Mouse (Mus musculus) limb, embryonic 11.5 days (tissue): Measurements from ENCODE around the gene Wfdc6a. TPM values are rescaled to one million over a fixed set of nuclear protein-coding genes. Genes with fewer than 3 reads are reported as not detected.
A peak's percentile ranks its signal among the peaks of the same experiment; 100 is the strongest.

Source experiments
- ATAC-seq: fragments of 200-750 bp; cut with Nextera tagmentation; 2 replicates; pipeline ENCODE4 v1.8.0; 2017; ENCODE audit warnings: low read depth; ENCODE audit not compliant: insufficient number of reproducible peaks, low FRiP score, low TSS enrichment
- DNase-seq: peaks from one replicate; pipeline ENCODE4 v3.0.0-alpha.2; 2015; ENCODE audit warnings: low spot score
- H3K27ac ChIP-seq: fragments of 300-500 bp; sonication (generic); replicated peaks from 2 replicates; pipeline ENCODE4 v1.5.1; 2014; ENCODE audit warnings: low read depth, mild to moderate bottlenecking, low read length
- H3K27me3 ChIP-seq: fragments of 300-500 bp; sonication (generic); 2 replicates; pipeline ENCODE4 v1.6.1; 2014; ENCODE audit warnings: mild to moderate bottlenecking, low read length, mixed read lengths; ENCODE audit not compliant: control insufficient read depth, insufficient read depth
- H3K36me3 ChIP-seq: fragments of 300-500 bp; sonication (generic); 2 replicates; pipeline ENCODE4 v1.6.1; 2014; ENCODE audit warnings: mild to moderate bottlenecking, low read length, moderate library complexity, mixed read lengths; ENCODE audit not compliant: control insufficient read depth, insufficient read depth
- H3K4me1 ChIP-seq: fragments of 300-500 bp; sonication (generic); 2 replicates; pipeline ENCODE4 v1.6.1; 2014; ENCODE audit warnings: low read length, mixed read lengths; ENCODE audit not compliant: control insufficient read depth, insufficient read depth
- H3K4me2 ChIP-seq: fragments of 300-500 bp; sonication (generic); 2 replicates; pipeline ENCODE4 v1.6.1; 2014; ENCODE audit warnings: low read depth, mild to moderate bottlenecking, moderate library complexity; ENCODE audit not compliant: severe bottlenecking
- H3K4me3 ChIP-seq: fragments of 300-500 bp; sonication (generic); 2 replicates; pipeline ENCODE4 v1.5.1; 2014; ENCODE audit warnings: low read depth, low read length
- H3K9ac ChIP-seq: fragments of 300-500 bp; sonication (generic); 2 replicates; pipeline ENCODE4 v1.6.1; 2014; ENCODE audit warnings: mild to moderate bottlenecking, low read length
- H3K9me3 ChIP-seq: fragments of 300-500 bp; sonication (generic); 2 replicates; pipeline ENCODE4 v1.6.1; 2016; ENCODE audit warnings: low read length; ENCODE audit not compliant: control insufficient read depth
- WGBS: fragments of 180-500 bp; shearing (Covaris S2); extraction: QIAGEN DNeasy Blood & Tissue Kit; methylation state at CpG from one replicate; pipeline ENCODE4 v1.1.7; 2014; 5-methylcytosine and 5-hydroxymethylcytosine counted together
- polyA plus RNA-seq: library from polyadenylated mRNA; unstranded; fragments of >200 nt; fragmentation: Nextera tagmentation; extraction: Ambion mirVana; gene quantifications from 2 replicates; pipeline ENCODE4 v1.2.1, GENCODE M21; 2014

The Wfdc6a gene
- polyA plus RNA-seq, 1 experiment from 2014 or later, result not detected

DNA sequence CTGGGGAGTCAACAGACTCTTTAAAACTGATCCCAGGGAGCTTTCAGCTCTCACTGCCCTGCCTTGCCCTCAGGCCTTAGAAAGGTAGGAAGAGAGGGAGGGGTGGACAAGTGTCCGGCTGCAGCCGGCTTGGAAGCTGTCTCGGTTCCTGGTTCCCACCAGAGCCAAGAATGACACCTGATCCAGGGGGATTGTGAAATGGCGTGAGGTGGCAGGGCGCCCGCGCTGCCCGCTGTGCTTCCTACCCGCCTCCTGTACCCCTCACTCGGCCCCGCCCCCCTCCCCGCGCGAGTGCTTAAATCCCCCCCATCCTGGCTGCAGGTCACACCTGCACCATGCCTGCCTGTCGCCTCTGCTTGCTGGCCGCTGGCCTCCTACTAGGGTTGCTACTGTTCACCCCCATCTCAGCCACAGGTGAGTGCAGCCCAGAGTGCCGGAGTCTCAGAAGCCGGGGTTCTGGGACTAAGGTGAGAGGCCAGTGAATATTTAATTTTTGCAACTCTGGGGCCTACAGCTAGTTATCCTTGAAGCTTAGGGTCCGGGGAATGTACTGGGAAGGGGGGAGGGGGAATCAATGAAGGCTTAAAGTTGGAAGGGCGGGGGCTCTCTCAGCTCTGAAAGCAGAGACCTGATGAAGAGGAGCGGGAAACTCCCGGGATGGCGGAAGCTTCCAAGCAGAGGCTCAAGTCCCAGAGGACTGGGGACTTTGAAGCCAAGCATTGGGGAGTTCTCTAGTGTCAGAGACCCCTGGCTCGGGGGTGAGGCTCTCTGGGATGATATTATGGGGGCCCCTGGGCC, 22.7 kb downstream of the Wfdc6a start, which contains the start of gene Wfdc2:
Wfdc2 (plus strand) TSS at position 23 of the 798 bp plus-strand sequence.
- peak; percentile 41 for ATAC-seq
- Histone ChIP-seq H3K27me3 (no peaks in the 10 kb centered on the region), H3K9ac (peak within 1 kb of the TSS; percentile 59), H3K36me3 (no peaks in the 10 kb centered on the region), H3K4me3 (peak within 1 kb of the TSS; percentile 36), H3K4me2 (peak within 1 kb of the TSS; percentile 65), H3K9me3 (no peaks in the 10 kb centered on the region), H3K27ac (peak within 1 kb of the TSS; percentile 3; the same call in 1 of the 2 replicates), H3K4me1 (peaks cover 17% of the 10 kb centered on the region)
- 1% methylated on average over 24 of the region's 24 CpGs for WGBS
- peak; percentile 47 for DNase-seq

- ATAC-seq, result no peak
Observed at GRCm38 (mm10) chr2:164560106-164560505, 25.1 kb downstream of the Wfdc6a start.

GRCm38 (mm10) chr2:164558991-164559645, 26.1 kb downstream of the Wfdc6a start:
- no peak for DNase-seq

More at GRCm38 (mm10) chr2:164560106-164560505, 25.1 kb downstream of the Wfdc6a start:
- no peaks in the 10 kb centered on the region for H3K9me3 ChIP-seq
- 90% methylated on average over 8 of the region's 8 CpGs for WGBS
- no peaks in the 10 kb centered on the region for H3K36me3 ChIP-seq
- H3K4me1 ChIP-seq, result peaks cover 17% of the 10 kb centered on the region
- no peak overlapping the region for H3K9ac ChIP-seq
- DNase-seq, result no peak
- no peak overlapping the region for H3K4me2 ChIP-seq
- no peaks in the 10 kb centered on the region for H3K27me3 ChIP-seq
- H3K4me3 ChIP-seq, result no peak overlapping the region
- H3K27ac ChIP-seq, result no peak overlapping the region

DNA sequence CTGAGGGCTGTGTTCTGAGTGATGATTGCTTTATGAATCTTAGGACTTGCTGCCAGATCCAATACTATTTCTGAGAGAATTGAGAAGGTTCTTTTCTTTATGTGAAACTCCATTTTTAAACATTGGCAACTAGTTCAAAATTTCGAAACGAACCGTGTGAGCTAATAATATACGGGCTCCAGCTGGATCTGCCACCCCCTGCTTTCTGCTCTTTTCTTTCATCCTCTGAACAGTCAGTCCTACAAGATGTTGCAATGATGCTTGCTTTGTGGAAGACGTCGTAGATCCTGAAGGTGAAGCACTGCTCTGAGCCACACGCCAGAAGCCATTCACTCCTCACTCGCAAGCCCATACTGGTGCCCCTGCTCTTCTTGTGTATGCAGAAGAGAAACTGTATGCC, 26.8 kb downstream of the Wfdc6a start:
- no peak for DNase-seq
- H3K4me2 ChIP-seq, result no peak overlapping the region
- no peak overlapping the region for H3K4me3 ChIP-seq
- ATAC-seq, result no peak
- H3K27ac ChIP-seq, result no peak overlapping the region
- no peak overlapping the region for H3K9ac ChIP-seq
- H3K27me3 ChIP-seq, result no peaks in the 10 kb centered on the region
- H3K4me1 ChIP-seq, result peaks cover 9% of the 10 kb centered on the region
- H3K9me3 ChIP-seq, result no peaks in the 10 kb centered on the region
- H3K36me3 ChIP-seq, result no peaks in the 10 kb centered on the region
- 81% methylated on average over 8 of the region's 8 CpGs for WGBS

More at GRCm38 (mm10) chr2:164558991-164559645, 26.1 kb downstream of the Wfdc6a start:
- 0 out of 2 replicates have a peak overlapping the region, but pooled peaks have one; percentile 14 for H3K9ac ChIP-seq
- H3K4me2 ChIP-seq, result no peak overlapping the region
- H3K27me3 ChIP-seq, result no peaks in the 10 kb centered on the region
- no peaks in the 10 kb centered on the region for H3K36me3 ChIP-seq
- no peak for ATAC-seq
- H3K4me1 ChIP-seq, result peaks cover 11% of the 10 kb centered on the region
- no peaks in the 10 kb centered on the region for H3K9me3 ChIP-seq
- no peak overlapping the region for H3K27ac ChIP-seq
- H3K4me3 ChIP-seq, result no peak overlapping the region
- WGBS, result 41% methylated on average over 16 of the region's 16 CpGs

DNA sequence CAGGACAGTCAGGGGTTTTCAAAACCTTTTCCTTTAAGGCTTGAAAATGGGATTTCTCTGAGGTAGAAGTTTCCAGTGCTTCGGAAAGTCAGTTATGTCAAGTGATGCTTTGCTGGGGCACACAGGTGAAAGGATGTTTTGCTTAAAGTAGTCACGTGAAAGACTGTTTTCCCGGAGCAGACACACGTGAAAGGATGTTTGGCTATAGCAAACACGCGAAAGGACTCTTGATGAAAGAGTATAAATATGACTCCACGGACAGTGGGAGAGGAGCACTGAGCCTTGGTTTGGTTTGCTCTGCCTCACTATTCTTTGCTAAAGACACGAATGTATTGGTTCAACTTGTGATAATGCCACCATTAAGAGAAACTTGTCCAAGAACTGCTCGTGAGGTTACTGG, 33.7 kb downstream of the Wfdc6a start:
- DNase-seq, result no peak
- Histone ChIP-seq H3K9me3 (no peaks in the 10 kb centered on the region), H3K4me3 (no peak overlapping the region), H3K9ac (no peak overlapping the region), H3K27me3 (no peaks in the 10 kb centered on the region), H3K36me3 (no peaks in the 10 kb centered on the region), H3K27ac (no peak overlapping the region), H3K4me1 (0 out of 2 replicates have a peak, but pooled peaks cover 3% of the 10 kb centered on the region), H3K4me2 (no peak overlapping the region)
- ATAC-seq, result no peak
- WGBS, result 89% methylated on average over 9 of the region's 9 CpGs

- Histone ChIP-seq H3K4me3 (no peak overlapping the region), H3K27ac (no peak overlapping the region), H3K36me3 (no peaks in the 10 kb centered on the region), H3K9me3 (no peaks in the 10 kb centered on the region), H3K4me2 (no peak overlapping the region), H3K27me3 (no peaks in the 10 kb centered on the region), H3K9ac (no peak overlapping the region), H3K4me1 (0 out of 2 replicates have a peak, but pooled peaks cover 3% of the 10 kb centered on the region)
- no peak for ATAC-seq
- no peak for DNase-seq
- 80% methylated on average over 2 of the region's 2 CpGs for WGBS
Observed at GRCm38 (mm10) chr2:164550895-164551269, 34.4 kb downstream of the Wfdc6a start.

DNA sequence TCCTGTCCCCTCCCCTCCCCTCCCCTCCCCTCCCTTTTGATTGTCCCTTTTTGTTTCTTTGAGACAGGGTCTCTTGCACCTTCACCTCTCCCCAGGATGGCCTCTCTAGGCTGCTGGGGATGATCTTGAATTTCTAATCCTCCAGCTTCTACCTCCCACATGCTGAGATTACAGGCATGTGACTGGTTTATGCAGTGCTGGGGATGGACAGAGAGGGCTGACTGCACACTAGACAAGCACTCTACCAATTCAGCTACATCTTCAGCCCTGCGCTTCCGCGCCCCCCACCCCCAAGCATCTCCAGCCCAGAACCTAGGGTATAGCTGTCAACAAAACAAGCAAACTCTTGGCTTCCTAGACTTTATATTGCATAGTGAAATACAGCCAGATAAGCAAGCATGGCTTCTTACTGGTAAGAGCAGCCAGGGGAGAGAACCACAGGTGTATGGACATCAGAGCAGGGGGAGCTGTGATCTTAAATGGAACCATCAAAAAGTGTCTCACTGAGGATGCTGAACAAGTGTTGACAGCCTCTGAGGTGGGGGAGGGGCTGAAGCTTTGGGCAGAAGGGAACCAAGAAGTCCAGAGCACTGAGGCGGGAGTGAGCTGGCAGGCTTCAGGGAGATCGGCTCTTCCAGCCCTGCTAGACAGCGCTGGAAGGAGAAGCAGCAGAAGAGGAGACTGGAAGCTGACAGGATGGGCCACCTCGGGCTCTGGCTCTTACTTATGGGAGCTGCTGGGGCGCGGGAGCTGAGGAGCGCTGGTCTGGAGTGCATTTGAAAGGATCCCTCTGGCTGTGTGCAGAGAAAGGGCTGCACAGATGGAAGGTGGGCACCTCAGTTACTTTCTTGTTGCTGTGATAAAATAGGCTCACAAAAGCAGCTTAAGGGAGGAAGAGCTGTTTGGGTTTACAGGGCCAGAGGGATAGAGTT, 35.0 kb downstream of the Wfdc6a start:
- H3K36me3 ChIP-seq, result no peaks in the 10 kb centered on the region
- DNase-seq (no peak), ATAC-seq (no peak)
- no peaks in the 10 kb centered on the region for H3K27me3 ChIP-seq
- H3K4me3 ChIP-seq, result no peak overlapping the region
- no peak overlapping the region; the same call in 1 of the 2 replicates for H3K9ac ChIP-seq
- no peaks in the 10 kb centered on the region for H3K9me3 ChIP-seq
- 0 out of 2 replicates have a peak, but pooled peaks cover 3% of the 10 kb centered on the region for H3K4me1 ChIP-seq
- H3K27ac ChIP-seq, result no peak overlapping the region
- no peak overlapping the region for H3K4me2 ChIP-seq
- 25% methylated on average over 10 of the region's 10 CpGs for WGBS

DNA sequence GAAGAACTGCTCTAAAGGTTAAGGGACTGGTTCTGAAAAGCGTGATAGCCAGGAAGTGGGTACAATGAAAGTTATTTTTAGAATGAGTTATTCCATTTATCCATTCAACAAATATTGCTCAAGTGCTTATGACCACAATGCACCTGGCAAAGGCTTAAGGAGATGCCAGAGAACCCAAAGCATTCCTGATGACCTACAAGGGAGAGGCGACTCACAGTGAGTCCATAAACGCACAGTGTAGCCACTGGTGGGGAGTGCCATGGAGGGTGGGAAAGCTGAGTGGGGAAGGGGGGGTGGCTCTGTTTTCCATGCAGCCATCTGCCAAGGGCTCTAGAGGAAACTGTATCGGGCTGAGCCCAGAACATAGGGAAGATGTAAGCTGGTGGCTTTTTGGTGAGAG, 35.9 kb downstream of the Wfdc6a start:
- Histone ChIP-seq H3K27ac (no peak overlapping the region), H3K4me2 (no peak overlapping the region), H3K9ac (no peak overlapping the region), H3K4me1 (0 out of 2 replicates have a peak, but pooled peaks cover 3% of the 10 kb centered on the region), H3K9me3 (no peaks in the 10 kb centered on the region), H3K27me3 (no peaks in the 10 kb centered on the region), H3K36me3 (no peaks in the 10 kb centered on the region), H3K4me3 (no peak overlapping the region)
- ATAC-seq (no peak), DNase-seq (no peak)
- 48% methylated on average over 4 of the region's 4 CpGs for WGBS
